Mouse (Mus musculus) MEL (cell line): ENCODE results near the gene Bcl11b. TPM values are rescaled to one million over a fixed set of nuclear protein-coding genes. Genes with fewer than 3 reads are reported as not detected.

ENCODE experiments used
- DNase-seq: peaks from one replicate; pipeline ENCODE4 v3.0.0; 2011; ENCODE audit warnings: low read depth, low spot score
- H3K27ac ChIP-seq: 2 replicates; pipeline ENCODE4 v1.5.1; 2012; ENCODE audit warnings: low read depth, mild to moderate bottlenecking, control low read depth, low read length, moderate library complexity; ENCODE audit not compliant: control insufficient read depth
- H3K27me3 ChIP-seq, 2 experiments: fragments of 150-350 bp in 1 of 2; sonication (generic) in 1 of 2; 2 replicates each; pipeline ENCODE4 v1.6.1; 2012; ENCODE audit warnings: low read length in 2 of 2, mild to moderate bottlenecking in 2 of 2, improper control_type of control experiment in 1 of 2, moderate library complexity in 1 of 2; ENCODE audit not compliant: insufficient read depth in 2 of 2, control insufficient read depth in 1 of 2
- H3K36me3 ChIP-seq, 2 experiments: 2 replicates each; pipeline ENCODE4 v1.6.1; 2012 to 2014; ENCODE audit warnings: low read length in 2 of 2, improper control_type of control experiment in 1 of 2, inconsistent platforms in 1 of 2, mild to moderate bottlenecking in 1 of 2; ENCODE audit not compliant: insufficient read depth in 2 of 2, control insufficient read depth in 1 of 2
- H3K4me1 ChIP-seq, 2 experiments: fragments of 150-350 bp in 1 of 2; sonication (generic) in 1 of 2; 2 replicates each; pipeline ENCODE4 v1.6.1; 2012; ENCODE audit warnings: low read length in 2 of 2, improper control_type of control experiment in 1 of 2, mild to moderate bottlenecking in 1 of 2; ENCODE audit not compliant: insufficient read depth in 2 of 2, control insufficient read depth in 1 of 2
- H3K4me3 ChIP-seq, 2 experiments: fragments of 150-350 bp in 1 of 2; sonication (generic) in 1 of 2; 2 replicates each; pipeline ENCODE4 v1.5.1; 2012; ENCODE audit warnings: low read depth in 2 of 2, low read length in 2 of 2, mild to moderate bottlenecking in 2 of 2, moderate library complexity in 2 of 2, control low read depth in 1 of 2, improper control_type of control experiment in 1 of 2; ENCODE audit not compliant: control insufficient read depth in 1 of 2, insufficient read depth in 1 of 2
- H3K79me2 ChIP-seq: 2 replicates; pipeline ENCODE4 v1.6.1; 2012; ENCODE audit warnings: mild to moderate bottlenecking, low read length, moderate library complexity; ENCODE audit not compliant: control insufficient read depth, poor library complexity, insufficient read depth
- H3K9ac ChIP-seq: 2 replicates; pipeline ENCODE4 v1.6.1; 2012; ENCODE audit warnings: low read depth, mild to moderate bottlenecking, control low read depth, low read length, moderate library complexity; ENCODE audit not compliant: control insufficient read depth, poor library complexity, severe bottlenecking
- H3K9me3 ChIP-seq: fragments of 150-350 bp; sonication (generic); replicated peaks from 2 replicates; pipeline ENCODE4 v1.6.1; 2012; ENCODE audit warnings: mild to moderate bottlenecking, low read length, improper control_type of control experiment, moderate library complexity; ENCODE audit not compliant: insufficient read depth
- BHLHE40 ChIP-seq: IDR thresholded peaks from 2 replicates; pipeline ENCODE4 v1.6.1; 2012; ENCODE audit warnings: low read depth, mild to moderate bottlenecking, inconsistent platforms, low read length, improper control_type of control experiment, borderline replicate concordance
- CHD2 ChIP-seq: IDR thresholded peaks from 2 replicates; pipeline ENCODE4 v1.6.1; 2011; ENCODE audit warnings: low read length, improper control_type of control experiment
- CTCF ChIP-seq, 3 experiments: IDR thresholded peaks in 2 of 3; conservative IDR thresholded peaks in 1 of 3; 2 replicates each; pipeline ENCODE4 v1.5.1; 2011 to 2012; ENCODE audit warnings: low read length in 3 of 3, low read depth in 2 of 3, mild to moderate bottlenecking in 2 of 3, improper control_type of control experiment in 1 of 3, inconsistent platforms in 1 of 3, mixed read lengths in 1 of 3, moderate library complexity in 1 of 3; ENCODE audit not compliant: control insufficient read depth in 1 of 3, insufficient read depth in 1 of 3, poor library complexity in 1 of 3, severe bottlenecking in 1 of 3
- E2F4 ChIP-seq: IDR thresholded peaks from 2 replicates; pipeline ENCODE4 v1.6.1; 2011; ENCODE audit warnings: low read depth, low read length, improper control_type of control experiment, borderline replicate concordance
- ELF1 ChIP-seq: IDR thresholded peaks from 2 replicates; pipeline ENCODE4 v1.6.1; 2014; ENCODE audit warnings: low read depth, mild to moderate bottlenecking, inconsistent platforms, low read length, improper control_type of control experiment, moderate library complexity
- EP300 ChIP-seq, 2 experiments: IDR thresholded peaks; 2 replicates each; pipeline ENCODE4 v1.6.1; 2011; ENCODE audit warnings: improper control_type of control experiment in 2 of 2, low read length in 2 of 2, low read depth in 1 of 2, mild to moderate bottlenecking in 1 of 2
- GATA1 ChIP-seq: IDR thresholded peaks from 2 replicates; pipeline ENCODE4 v1.6.1; 2011; ENCODE audit warnings: low read depth, low read length, improper control_type of control experiment
- HCFC1 ChIP-seq: IDR thresholded peaks from 2 replicates; pipeline ENCODE4 v1.6.1; 2012; ENCODE audit warnings: low read depth, mild to moderate bottlenecking, inconsistent platforms, low read length, improper control_type of control experiment, moderate library complexity
- JUND ChIP-seq: IDR thresholded peaks from 2 replicates; pipeline ENCODE4 v1.6.1; 2011; ENCODE audit warnings: low read depth, mild to moderate bottlenecking, improper control_type of control experiment, low read length
- KAT2A ChIP-seq: conservative IDR thresholded peaks from 2 replicates; pipeline ENCODE4 v1.6.1; 2012; ENCODE audit warnings: low read depth, low read length, improper control_type of control experiment, inconsistent platforms
- MAFK ChIP-seq: IDR thresholded peaks from 2 replicates; pipeline ENCODE4 v1.6.1; 2011; ENCODE audit warnings: low read depth, mild to moderate bottlenecking, low read length, improper control_type of control experiment, borderline replicate concordance
- MAZ ChIP-seq: IDR thresholded peaks from 2 replicates; pipeline ENCODE4 v1.6.1; 2012; ENCODE audit warnings: low read depth, mild to moderate bottlenecking, inconsistent platforms, low read length, improper control_type of control experiment
- MEF2A ChIP-seq: IDR thresholded peaks from 2 replicates; pipeline ENCODE4 v1.6.1; 2014; ENCODE audit warnings: low read depth, mild to moderate bottlenecking, inconsistent platforms, low read length, improper control_type of control experiment; ENCODE audit not compliant: poor library complexity, insufficient replicate concordance, severe bottlenecking; ENCODE audit errors: extremely low read depth
- MXI1 ChIP-seq: IDR thresholded peaks from 2 replicates; pipeline ENCODE4 v1.6.1; 2011; ENCODE audit warnings: mild to moderate bottlenecking, low read depth, low read length, improper control_type of control experiment
- MYC ChIP-seq: IDR thresholded peaks from 2 replicates; pipeline ENCODE4 v1.6.1; 2011; ENCODE audit warnings: low read depth, mild to moderate bottlenecking, low read length, improper control_type of control experiment, moderate library complexity
- NRF1 ChIP-seq: IDR thresholded peaks from 2 replicates; pipeline ENCODE4 v1.6.1; 2014; ENCODE audit warnings: low read depth, mild to moderate bottlenecking, inconsistent platforms, low read length, improper control_type of control experiment, moderate library complexity; ENCODE audit not compliant: poor library complexity, insufficient read depth, severe bottlenecking
- POLR2AphosphoS2 ChIP-seq: IDR thresholded peaks from 2 replicates; pipeline ENCODE4 v1.6.1; 2011; ENCODE audit warnings: low read length, improper control_type of control experiment
- RCOR1 ChIP-seq: IDR thresholded peaks from 2 replicates; pipeline ENCODE4 v1.6.1; 2012; ENCODE audit warnings: low read depth, mild to moderate bottlenecking, inconsistent platforms, low read length, improper control_type of control experiment
- TAL1 ChIP-seq: IDR thresholded peaks from 2 replicates; pipeline ENCODE4 v1.6.1; 2012; ENCODE audit warnings: mild to moderate bottlenecking, inconsistent platforms, low read length, moderate library complexity, mixed read lengths
- UBTF ChIP-seq: IDR thresholded peaks from 2 replicates; pipeline ENCODE4 v1.6.1; 2012; ENCODE audit warnings: low read depth, mild to moderate bottlenecking, inconsistent platforms, low read length, improper control_type of control experiment, moderate library complexity, borderline replicate concordance; ENCODE audit not compliant: insufficient read depth
- USF1 ChIP-seq: IDR thresholded peaks from 2 replicates; pipeline ENCODE4 v1.6.1; 2014; ENCODE audit warnings: low read depth, mild to moderate bottlenecking, inconsistent platforms, low read length, improper control_type of control experiment, moderate library complexity
- USF2 ChIP-seq, 2 experiments: IDR thresholded peaks; 2 replicates each; pipeline ENCODE4 v1.6.1; 2011 to 2012; ENCODE audit warnings: improper control_type of control experiment in 2 of 2, low read length in 2 of 2, borderline replicate concordance in 1 of 2, inconsistent platforms in 1 of 2, low read depth in 1 of 2, mild to moderate bottlenecking in 1 of 2; ENCODE audit not compliant: insufficient read depth in 1 of 2
- ZC3H11A ChIP-seq: IDR thresholded peaks from 2 replicates; pipeline ENCODE4 v1.6.1; 2012; ENCODE audit warnings: low read depth, mild to moderate bottlenecking, inconsistent platforms, low read length, improper control_type of control experiment
- ZMIZ1 ChIP-seq: IDR thresholded peaks from 2 replicates; pipeline ENCODE4 v1.6.1; 2012; ENCODE audit warnings: low read depth, mild to moderate bottlenecking, inconsistent platforms, low read length, improper control_type of control experiment, moderate library complexity
- ZNF384 ChIP-seq: IDR thresholded peaks from 2 replicates; pipeline ENCODE4 v1.6.1; 2012; ENCODE audit warnings: low read depth, mild to moderate bottlenecking, inconsistent platforms, low read length, improper control_type of control experiment
- polyA plus RNA-seq, 2 experiments: library from polyadenylated mRNA; stranded (reverse) in 1 of 2; unstranded in 1 of 2; fragments of >175 nt in 1 of 2; fragments of >200 nt in 1 of 2; gene quantifications; 2 replicates each; pipeline versions ENCODE4 v1.2.1 to v1.2.4; 2012; ENCODE audit warnings: low replicate concordance in 2 of 2, low read depth in 1 of 2; ENCODE audit not compliant: insufficient read length in 2 of 2, insufficient read depth in 1 of 2, missing spikeins in 1 of 2
- total RNA-seq: library from RNA; depleted of rRNA; stranded (reverse); fragments of 300-350 nt; gene quantifications from 2 replicates; pipeline ENCODE4 v1.2.3, GENCODE M21; 2012

Bcl11b gene
- total and polyA plus RNA-seq, 3 experiments, result not detected

- Histone ChIP-seq H3K9me3 (no peaks in the 10 kb centered on the region), H3K4me3 (no peak overlapping the region), H3K27me3 (no peaks in the 10 kb centered on the region), H3K27ac (no peak overlapping the region), H3K4me1 (no peaks in the 10 kb centered on the region), H3K9ac (no peak overlapping the region), H3K36me3 (no peaks in the 10 kb centered on the region), H3K79me2 (no peaks in the 10 kb centered on the region)
- no peak for DNase-seq
- TF ChIP-seq TAL1, result no peak
- no peak for TF ChIP-seq BHLHE40
- no peak for TF ChIP-seq MEF2A
- no peak for TF ChIP-seq USF2 (IDR thresholded peaks at IDR 0.05; ENCODE audit: borderline replicate concordance in 1 of 2, insufficient read depth in 1 of 2, low read depth in 1 of 2, low read length in 2 of 2)
- no peak for TF ChIP-seq HCFC1
- TF ChIP-seq ZNF384, result no peak
- TF ChIP-seq NRF1, result no peak
- TF ChIP-seq CTCF (IDR thresholded peaks at IDR 0.05 in 2 of 3, conservative IDR thresholded peaks at IDR 0.05 in 1 of 3; ENCODE audit: control insufficient read depth in 1 of 3, insufficient read depth in 1 of 3, low read depth in 2 of 3, low read length in 3 of 3, poor library complexity in 1 of 3, severe bottlenecking in 1 of 3), result no peak
- TF ChIP-seq ZC3H11A, result no peak
- TF ChIP-seq E2F4, result no peak
Measured at GRCm38 (mm10) chr12:107869526-107870050, 133.8 kb downstream of the Bcl11b start.

DNA sequence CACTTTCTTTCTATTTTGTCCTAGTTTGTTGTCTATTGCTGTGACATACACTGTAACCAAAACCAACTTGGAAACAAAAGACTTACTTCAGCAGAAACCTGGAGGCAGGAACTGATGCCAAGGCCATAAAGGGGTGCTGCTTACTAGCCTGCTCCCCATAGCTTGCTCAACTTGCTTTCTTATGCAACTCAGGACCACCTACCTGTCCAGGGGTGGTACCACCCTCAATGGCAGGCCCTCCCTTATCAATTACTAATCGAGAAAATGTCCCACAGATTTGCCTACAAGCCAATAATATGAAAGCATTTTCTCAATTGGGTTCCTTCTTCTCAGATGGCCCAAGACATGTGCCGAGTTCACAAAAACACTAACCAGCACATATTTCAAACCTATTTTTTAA, 135.1 kb downstream of the Bcl11b start:
- H3K36me3 ChIP-seq, result no peaks in the 10 kb centered on the region
- H3K27ac ChIP-seq, result no peak overlapping the region
- H3K79me2 ChIP-seq, result no peaks in the 10 kb centered on the region
- no peak overlapping the region for H3K9ac ChIP-seq
- no peak for TF ChIP-seq UBTF
- TF ChIP-seq JUND, result no peak
- TF ChIP-seq RCOR1, result no peak
- no peak for TF ChIP-seq ZMIZ1
- TF ChIP-seq KAT2A, result no peak
- TF ChIP-seq USF1, result no peak
- TF ChIP-seq GATA1, result no peak
- TF ChIP-seq POLR2AphosphoS2, result no peak
- TF ChIP-seq HCFC1, result no peak
- TF ChIP-seq MYC, result no peak
- TF ChIP-seq MAFK, result no peak
- no peak for TF ChIP-seq E2F4
- no peak for TF ChIP-seq EP300 (IDR thresholded peaks at IDR 0.05; ENCODE audit: low read depth in 1 of 2, low read length in 2 of 2)
- TF ChIP-seq MXI1, result no peak
- no peak for TF ChIP-seq CHD2
- TF ChIP-seq MAZ, result no peak
- no peak for TF ChIP-seq ELF1
- TF ChIP-seq, all 39 proteins: peak for 0
- Histone ChIP-seq H3K4me3 (no peak overlapping the region), H3K4me1 (no peaks in the 10 kb centered on the region), H3K9me3 (no peaks in the 10 kb centered on the region), H3K27me3 (no peaks in the 10 kb centered on the region)
- no peak for DNase-seq
